Mouse (Mus musculus) adrenal gland, adult 2 months (tissue): ENCODE results near the gene Themis2. TPM values are rescaled to one million over a fixed set of nuclear protein-coding genes. Genes with fewer than 3 reads are reported as not detected.
A peak's percentile ranks its signal among the peaks of the same experiment; 100 is the strongest.

Experiments
- DNase-seq: peaks from one replicate; pipeline ENCODE4 v3.0.0; 2021
- long read RNA-seq: library from polyadenylated mRNA; stranded (forward); transcript quantifications from one replicate; pipeline ENCODE4 v2.0.0, GENCODE M21; 2021
- polyA plus RNA-seq: library from polyadenylated mRNA; depleted of rRNA; stranded (reverse); fragments of >200 nt; gene quantifications from 2 replicates; pipeline ENCODE4 v1.2.3, GENCODE M21; 2012; rRNA removed
- total RNA-seq, 2 experiments: library from RNA; stranded (reverse); gene quantifications; 2 replicates each; pipeline ENCODE4 v1.2.3; 2021

The Themis2 gene
- total RNA-seq (1 to 10 TPM; 1.6 to 3.0 TPM), polyA plus RNA-seq (4.2 and 4.3 TPM in 2 replicates)
- long read RNA-seq, partial matches to known transcripts, result 1 of 4 reads
- long read RNA-seq, other reads (novel, unspliced or antisense), result 1 of 4 reads

DNA sequence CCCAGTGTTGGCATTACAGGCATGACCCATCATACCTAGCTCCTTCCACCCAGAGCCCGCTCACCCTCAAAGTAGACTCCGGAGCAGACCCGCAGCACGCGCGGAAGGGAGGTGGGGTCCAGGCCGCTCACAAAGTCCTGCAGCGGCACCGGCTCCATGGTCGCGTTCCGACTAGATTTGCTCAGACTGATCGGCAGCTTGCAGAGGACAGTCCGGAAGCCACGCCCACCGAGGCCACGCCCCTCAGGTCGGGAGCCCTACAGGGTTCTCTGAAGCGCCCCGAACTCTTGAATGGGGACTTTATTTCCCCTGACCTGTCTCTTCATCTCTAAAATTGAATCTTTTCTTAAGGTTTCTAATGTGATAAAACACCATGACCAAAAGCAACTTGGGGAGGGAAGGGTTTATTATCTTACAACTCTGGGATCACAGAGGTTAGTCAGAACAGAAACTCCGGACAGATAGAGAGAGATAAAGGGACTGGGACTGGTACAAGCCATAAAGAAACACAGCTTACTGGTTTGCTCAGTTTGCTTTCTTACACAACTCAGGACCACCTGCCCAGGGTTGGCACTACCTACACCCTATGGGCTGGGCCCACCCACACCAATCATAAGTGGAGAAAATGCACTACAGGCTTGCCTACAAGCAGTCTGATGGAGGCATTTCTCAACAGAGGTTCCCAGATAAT, at the start of gene Themis2:
Gene Themis2, minus strand, starts transcription at position 192 of the 691 bp plus-strand sequence.
- DNase-seq, result peak; percentile 87

- DNase-seq, result no peak
Measured at GRCm38 (mm10) chr4:132843705-132844071, 47.5 kb upstream of the Themis2 start.

- peak; percentile 93 for DNase-seq
Measured at GRCm38 (mm10) chr4:132842970-132843704, 47.0 kb upstream of the Themis2 start, which contains the start of gene Ppp1r8. Ppp1r8 (minus strand) TSS chr4:132843169.

- DNase-seq, result peak; percentile 48
Measured at GRCm38 (mm10) chr4:132842281-132842906, 46.2 kb upstream of the Themis2 start.

DNA sequence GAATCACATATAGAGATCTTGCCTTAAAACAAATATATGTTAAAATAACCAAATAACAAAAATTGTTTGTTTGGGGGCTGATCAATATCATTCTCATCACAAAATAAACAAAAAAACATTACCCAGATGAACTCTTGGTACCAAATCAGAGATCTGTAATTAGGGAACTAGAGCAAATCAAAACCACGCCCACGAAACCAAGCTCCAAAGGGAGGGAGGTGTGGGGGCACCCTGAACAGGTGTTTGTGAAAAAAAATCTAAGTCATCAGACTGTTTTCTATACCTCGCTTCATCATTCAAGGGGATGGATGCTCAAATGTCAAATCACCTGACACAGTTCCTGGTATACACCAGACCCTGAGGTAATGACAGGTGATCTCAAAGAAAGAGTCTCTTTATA, 45.3 kb upstream of the Themis2 start:
- no peak for DNase-seq

DNA sequence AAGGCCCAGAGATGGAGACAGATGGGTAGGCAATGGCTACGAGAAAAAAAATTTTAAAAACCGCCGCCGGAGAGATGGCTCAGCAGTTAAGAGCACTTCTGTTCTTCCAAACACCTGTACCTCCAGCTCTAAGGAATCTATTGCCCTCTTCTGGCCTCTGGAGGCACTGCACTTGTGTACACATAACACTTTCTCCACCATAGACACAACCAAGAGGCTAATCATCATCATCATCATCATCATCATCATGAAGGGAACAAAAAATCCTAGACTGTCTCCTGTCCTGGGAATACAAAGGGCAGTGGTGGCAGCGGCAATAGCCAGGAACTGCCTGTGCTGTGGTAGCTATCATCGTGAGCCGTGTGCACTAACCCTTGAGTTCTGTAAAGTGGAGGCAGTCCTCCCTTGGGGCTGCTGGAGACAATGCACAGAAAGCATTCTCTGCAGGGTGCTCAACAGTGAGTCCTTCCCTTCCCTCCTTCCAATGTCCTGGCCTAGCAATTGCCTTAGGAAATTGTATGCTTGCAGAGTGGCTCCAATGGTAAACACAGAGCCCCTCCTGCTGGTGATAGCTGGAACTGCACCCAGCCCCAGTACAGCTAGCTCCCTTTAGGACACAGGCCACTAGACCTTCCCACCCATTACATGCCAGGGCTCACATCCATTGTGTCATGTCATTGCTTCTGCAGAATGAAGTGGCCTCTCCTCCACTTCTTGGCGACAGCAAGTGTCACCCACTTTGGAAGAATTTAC, 27.6 kb upstream of the Themis2 start:
- DNase-seq, result peak; percentile 43

DNA sequence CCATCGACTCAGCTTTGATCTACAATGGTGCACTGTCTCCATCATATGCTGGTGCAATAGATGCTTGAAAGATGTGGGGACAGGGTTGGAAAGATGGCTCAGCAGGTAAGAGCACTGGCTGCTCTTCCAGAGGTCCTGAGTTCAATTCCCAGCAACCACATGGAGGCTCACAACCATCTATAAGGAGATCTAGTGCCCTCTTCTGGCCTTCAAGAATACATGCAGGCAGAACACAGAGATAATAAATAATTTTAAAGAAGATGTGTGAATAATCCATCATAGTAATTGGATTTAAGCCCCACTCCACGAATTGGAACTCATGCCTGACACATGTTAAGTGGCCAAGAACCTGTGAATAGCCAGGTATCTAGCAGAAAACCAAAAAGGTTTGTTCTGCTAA, 22.3 kb upstream of the Themis2 start:
- DNase-seq, result no peak

DNA sequence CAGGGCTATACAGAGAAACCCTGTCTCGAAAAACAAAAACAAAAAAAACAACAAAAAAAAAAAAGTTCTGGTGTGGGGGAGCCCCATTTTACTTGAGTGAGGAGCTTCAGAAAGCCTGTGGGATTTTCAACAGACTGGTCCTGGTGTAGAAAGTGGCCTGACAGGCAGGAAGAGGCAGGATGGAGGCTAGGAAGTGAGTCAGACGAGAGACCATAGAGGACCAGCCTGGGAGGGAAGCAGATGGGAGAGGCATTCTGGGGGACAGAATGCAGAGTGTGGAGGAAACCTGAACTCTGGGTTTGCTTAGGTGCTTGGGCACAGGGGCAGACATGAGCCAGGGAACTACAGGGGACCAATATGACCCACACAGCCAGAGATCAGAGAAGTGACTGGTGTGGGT, 20.7 kb upstream of the Themis2 start:
- no peak for DNase-seq

GRCm38 (mm10) chr4:132816404-132816803, 20.2 kb upstream of the Themis2 start:
- no peak for DNase-seq

GRCm38 (mm10) chr4:132809621-132810020, 13.4 kb upstream of the Themis2 start:
- DNase-seq, result no peak

DNA sequence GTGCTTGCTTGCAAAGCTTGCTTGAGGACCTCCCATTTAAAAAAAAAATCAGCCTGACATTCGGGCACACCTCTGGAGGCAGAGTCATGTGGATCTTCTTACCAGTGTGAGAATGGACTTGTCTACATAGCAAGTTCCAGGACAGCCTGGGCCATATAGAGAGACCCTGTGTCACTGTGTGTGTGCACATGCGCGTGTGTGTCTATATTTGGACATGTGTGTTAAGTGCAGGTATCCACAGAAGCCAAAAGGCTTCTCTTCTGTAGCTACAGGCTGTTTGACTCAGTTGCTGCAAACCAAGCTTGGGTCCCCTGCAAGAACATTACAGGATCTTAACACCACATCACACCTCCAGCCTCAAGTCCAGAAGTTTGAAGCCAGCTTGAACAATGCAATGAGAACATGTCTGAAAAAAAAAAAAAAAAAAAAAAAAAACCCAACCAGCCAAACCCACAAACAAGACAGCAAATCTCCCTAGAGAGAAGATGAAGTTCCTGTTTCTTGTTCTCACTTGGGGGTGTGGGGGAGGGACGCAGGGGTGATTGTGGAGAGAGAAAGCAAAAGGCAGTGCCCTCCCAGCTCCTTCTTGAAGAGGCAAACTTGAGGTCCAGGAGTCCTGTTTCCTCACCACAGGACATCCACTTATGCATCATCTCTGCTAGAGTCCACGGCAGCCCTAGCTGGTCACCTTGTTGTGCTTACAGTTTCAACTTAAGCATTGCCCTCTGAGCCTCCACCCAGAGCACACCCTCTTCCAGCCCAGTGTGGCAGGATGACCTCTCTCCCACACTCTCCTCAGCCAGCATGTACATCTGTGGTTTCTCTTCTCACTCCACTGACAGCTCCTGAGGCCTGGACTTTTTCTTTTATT, 11.8 kb upstream of the Themis2 start:
- no peak for DNase-seq

DNA sequence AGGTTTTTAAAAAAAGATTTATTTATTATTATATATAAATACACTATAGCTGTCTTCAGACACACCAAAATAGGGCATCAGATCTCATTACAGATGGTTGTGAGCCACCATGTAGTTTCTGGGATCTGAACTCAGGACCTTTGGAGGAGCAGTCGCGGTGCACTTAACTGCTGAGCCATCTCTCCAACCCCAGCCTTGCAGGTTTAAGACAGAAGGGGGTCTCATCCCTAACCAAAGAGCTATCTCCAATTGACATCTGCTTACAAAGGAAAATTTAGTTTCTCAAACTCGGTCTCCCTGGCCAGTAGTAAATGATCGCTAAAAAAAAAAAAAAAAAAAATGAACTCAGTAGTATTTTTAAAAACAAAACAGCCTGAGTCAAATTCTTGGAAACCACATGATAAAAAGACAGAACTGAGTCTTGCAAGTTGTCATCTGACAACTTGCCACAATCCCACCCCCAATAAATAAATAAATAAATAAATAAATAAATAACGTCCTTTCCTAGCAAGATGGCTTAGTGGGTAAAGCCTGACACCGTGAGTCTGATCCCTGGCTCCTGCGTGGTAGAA, 10.5 kb upstream of the Themis2 start:
- no peak for DNase-seq

DNA sequence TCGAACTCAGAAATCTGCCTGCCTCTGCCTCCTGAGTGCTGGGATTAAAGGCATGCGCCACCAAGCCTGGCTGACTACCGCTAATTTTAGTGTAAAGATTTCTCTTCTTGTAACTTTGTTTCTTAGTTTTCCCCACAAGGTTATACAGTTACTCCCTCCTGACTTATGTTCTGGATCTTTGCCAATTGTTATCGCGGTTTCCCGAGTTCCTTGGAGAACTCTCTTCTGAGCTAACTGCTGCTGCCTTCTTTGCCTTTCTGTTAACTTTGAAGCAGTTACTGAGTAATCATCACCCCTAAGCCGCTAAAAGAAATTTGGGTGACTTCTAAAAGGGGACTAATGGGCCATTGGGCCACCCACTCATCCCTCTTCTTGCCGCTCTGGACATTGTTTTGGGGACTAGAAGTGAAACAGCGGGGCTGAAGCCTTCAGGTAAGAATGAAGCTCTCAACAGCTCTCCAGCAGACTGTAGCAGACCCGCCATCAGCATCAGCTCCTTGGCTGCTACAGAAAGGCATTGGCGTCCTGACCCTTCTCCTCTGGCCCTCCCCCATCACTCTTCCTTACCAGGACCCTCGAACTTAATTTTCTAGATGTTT, 9.5 kb upstream of the Themis2 start:
- no peak for DNase-seq

GRCm38 (mm10) chr4:132805146-132805545, 9.0 kb upstream of the Themis2 start:
- DNase-seq, result no peak

- DNase-seq, result no peak
Measured at GRCm38 (mm10) chr4:132804331-132804730, 8.1 kb upstream of the Themis2 start.

DNA sequence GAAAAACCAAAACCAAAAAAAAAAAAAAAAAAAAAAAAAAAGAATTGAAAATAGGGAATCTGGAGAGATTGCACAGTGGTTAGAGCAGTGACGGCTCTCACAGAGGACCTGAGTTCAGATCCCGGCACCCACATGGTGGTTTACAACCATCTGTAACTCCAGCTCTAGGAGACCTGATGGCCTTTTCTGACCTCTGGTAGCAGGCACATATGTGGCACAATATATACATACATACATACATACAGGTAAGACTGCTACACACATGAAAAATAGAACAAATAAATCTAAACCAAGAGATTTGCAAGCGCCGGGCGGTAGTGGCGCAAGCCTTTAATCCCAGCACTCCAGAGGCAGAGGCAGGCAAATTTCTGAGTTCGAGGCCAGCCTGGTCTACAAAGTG, 7.7 kb upstream of the Themis2 start:
- DNase-seq, result no peak

DNA sequence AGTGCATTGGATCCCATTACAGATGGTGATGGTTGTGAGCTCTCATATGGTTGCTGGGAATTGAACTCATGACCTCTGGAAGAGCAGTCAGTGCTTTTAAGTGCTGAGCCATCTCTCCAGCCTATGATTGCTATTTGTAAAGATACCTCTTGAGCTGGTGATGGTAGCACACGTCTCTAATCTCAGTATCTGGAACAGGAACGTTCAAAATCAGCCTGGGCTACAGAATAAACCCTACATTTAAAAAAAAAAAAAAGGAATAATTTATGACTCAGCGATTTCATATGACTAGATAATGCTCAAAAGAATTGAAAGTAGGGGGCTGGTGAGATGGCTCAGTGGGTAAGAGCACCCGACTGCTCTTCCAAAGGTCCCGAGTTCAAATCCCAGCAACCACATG, 7.0 kb upstream of the Themis2 start:
- DNase-seq, result no peak

DNA sequence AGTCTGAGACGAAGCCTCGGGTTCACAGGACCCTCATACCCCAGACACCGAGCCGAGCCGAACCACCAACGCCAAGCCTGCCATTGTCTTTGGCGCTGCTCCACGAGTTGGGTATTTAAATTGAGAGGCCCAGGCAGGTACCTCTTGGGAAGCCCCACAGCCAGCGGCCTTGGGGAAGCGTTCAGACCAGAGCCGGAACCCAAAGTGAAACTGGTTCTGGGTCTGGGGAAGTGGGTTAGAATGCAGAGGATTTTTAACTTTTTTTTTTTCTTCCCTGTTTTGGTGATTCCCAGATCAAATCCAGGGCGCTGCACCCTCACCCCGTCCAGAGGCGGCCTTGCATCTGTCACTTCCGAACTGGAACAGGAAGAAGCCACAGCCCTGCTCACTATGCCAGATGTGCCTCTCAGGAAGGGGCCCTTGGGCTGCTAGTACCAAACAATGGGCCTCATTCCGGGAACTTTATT, 6.0 kb upstream of the Themis2 start:
- DNase-seq, result no peak

DNA sequence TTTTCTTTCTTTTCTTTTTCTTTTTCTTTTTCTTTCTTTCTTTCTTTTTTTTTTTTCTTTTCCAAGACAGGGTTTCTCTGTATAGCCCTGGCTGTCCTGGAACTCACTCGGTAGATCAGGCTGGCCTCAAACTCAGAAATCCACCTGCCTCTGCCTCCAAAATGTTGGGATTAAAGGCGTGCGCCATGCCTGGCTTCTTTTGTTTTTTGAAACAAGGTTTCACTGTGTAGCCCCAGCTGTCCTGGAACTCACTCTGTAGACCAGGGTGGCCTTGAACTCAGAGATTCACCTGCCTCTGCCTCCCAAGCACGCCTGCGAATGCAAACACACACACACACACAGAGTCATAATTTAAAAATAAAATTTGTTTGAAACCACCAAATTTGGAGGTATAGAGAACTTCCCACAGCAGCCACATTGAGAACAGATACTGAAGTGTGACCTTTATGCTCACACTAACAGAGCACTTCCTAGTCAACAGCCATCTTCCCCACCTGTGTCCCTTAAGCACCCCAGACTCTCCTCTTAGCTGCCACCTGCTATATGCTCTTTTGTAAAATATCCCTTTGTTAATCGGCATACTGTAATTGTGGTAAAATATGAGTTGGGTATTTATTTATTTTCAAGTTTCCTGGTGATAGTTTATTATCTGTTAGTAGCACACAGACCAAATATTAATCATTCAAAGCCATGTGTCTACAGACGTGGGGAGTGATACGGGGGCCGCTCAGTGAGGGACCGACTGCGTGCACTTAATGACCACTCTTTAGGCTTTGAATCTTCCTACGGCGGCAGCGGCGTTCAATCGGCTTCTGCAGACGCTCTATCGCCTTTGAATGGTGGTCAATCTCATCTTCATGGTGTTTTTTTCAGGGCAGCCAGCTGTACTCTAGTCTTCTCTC, 5.2 kb upstream of the Themis2 start:
- DNase-seq, result no peak
